Mouse (Mus musculus) kidney, postnatal 0 days (tissue): ENCODE data around the gene Lin52. TPM values are rescaled to one million over a fixed set of nuclear protein-coding genes. Genes with fewer than 3 reads are reported as not detected.

Experiments
- ATAC-seq: fragments of 200-750 bp; cut with Nextera tagmentation; replicated peaks from 2 replicates; pipeline ENCODE4 v1.8.0; 2017; ENCODE audit warnings: low read depth, moderate number of reproducible peaks, moderate TSS enrichment, moderate library complexity; ENCODE audit not compliant: low FRiP score
- DNase-seq: peaks from one replicate; pipeline ENCODE4 v3.0.0-alpha.2; 2016; ENCODE audit warnings: low spot score
- H3K27ac ChIP-seq: fragments of 300-500 bp; sonication (generic); 2 replicates; pipeline ENCODE4 v1.5.1; 2014; ENCODE audit warnings: mild to moderate bottlenecking
- H3K27me3 ChIP-seq: fragments of 300-500 bp; sonication (generic); 2 replicates; pipeline ENCODE4 v1.6.1; 2014; ENCODE audit warnings: low read length, mixed read lengths; ENCODE audit not compliant: insufficient read depth
- H3K36me3 ChIP-seq: fragments of 300-500 bp; sonication (generic); 2 replicates; pipeline ENCODE4 v1.6.1; 2014; ENCODE audit warnings: low read length, mixed read lengths; ENCODE audit not compliant: insufficient read depth
- H3K4me1 ChIP-seq: fragments of 300-500 bp; sonication (generic); replicated peaks from 2 replicates; pipeline ENCODE4 v1.6.1; 2014; ENCODE audit warnings: antibody characterized with exemption, low read length, mixed read lengths; ENCODE audit not compliant: insufficient read depth
- H3K4me2 ChIP-seq: fragments of 300-500 bp; sonication (generic); 2 replicates; pipeline ENCODE4 v1.6.1; 2014; ENCODE audit warnings: mild to moderate bottlenecking, low read length, moderate library complexity, mixed read lengths
- H3K4me3 ChIP-seq: fragments of 300-500 bp; sonication (generic); replicated peaks from 2 replicates; pipeline ENCODE4 v1.5.1; 2014; ENCODE audit warnings: low read depth, low read length
- H3K9ac ChIP-seq: fragments of 300-500 bp; sonication (generic); 2 replicates; pipeline ENCODE4 v1.6.1; 2014; ENCODE audit warnings: low read depth, low read length
- H3K9me3 ChIP-seq: fragments of 300-500 bp; sonication (generic); replicated peaks from 2 replicates; pipeline ENCODE4 v1.6.1; 2016; ENCODE audit warnings: low read length, inconsistent platforms, mixed read lengths
- CTCF ChIP-seq: IDR thresholded peaks from 2 replicates; pipeline ENCODE4 v1.5.1; 2016; ENCODE audit warnings: antibody characterized with exemption, low read depth, mild to moderate bottlenecking, moderate library complexity
- WGBS: fragments of 180-500 bp; shearing (Covaris S2); extraction: QIAGEN DNeasy Blood & Tissue Kit; methylation state at CpG from one replicate; pipeline ENCODE4 v1.1.7; 2014; 5-methylcytosine and 5-hydroxymethylcytosine counted together
- polyA plus RNA-seq: library from polyadenylated mRNA; unstranded; fragments of >200 nt; fragmentation: Nextera tagmentation; extraction: Ambion mirVana; gene quantifications from 2 replicates; pipeline ENCODE4 v1.2.1, GENCODE M21; 2015

Gene Lin52
- polyA plus RNA-seq, 1 experiment from 2014 or later: 18.7 TPM

DNA sequence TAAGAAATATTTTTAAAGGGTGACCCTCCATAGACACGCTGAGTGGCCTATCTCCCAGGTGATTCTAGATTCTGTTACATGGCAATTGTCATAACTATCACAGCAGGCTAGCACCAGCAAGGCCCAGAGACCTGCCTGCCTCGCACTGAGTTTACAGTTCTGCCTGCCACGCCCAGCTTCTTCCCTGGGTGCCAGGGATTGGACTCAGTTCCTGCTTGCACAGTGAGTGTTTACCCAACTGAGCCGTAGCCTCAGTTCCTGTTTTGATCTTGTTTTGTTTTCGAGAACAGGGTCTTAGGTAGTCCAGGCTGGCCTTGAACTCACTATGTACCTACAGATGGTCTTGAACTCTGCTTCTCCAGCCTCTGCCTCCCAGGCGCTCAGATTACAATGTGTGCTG lies 116.4 kb downstream of the Lin52 start:
- no peaks in the 10 kb centered on the region; the same call in 1 of the 2 replicates for H3K4me1 ChIP-seq
- no peak for DNase-seq
- no peak for ATAC-seq
- no peak overlapping the region for H3K4me3 ChIP-seq
- peaks cover 48% of the 10 kb centered on the region for H3K27me3 ChIP-seq
- no peaks in the 10 kb centered on the region for H3K9me3 ChIP-seq
- no peak overlapping the region for H3K4me2 ChIP-seq
- WGBS: 82% methylated on average over 6 of the region's 6 CpGs
- H3K9ac ChIP-seq: no peak overlapping the region
- H3K27ac ChIP-seq: no peak overlapping the region
- no peaks in the 10 kb centered on the region for H3K36me3 ChIP-seq
- no peak for TF ChIP-seq CTCF

GRCm38 (mm10) chr12:84569336-84569970 lies 118.2 kb downstream of the Lin52 start, which contains the start of gene Vsx2:
TSS of gene Vsx2 (plus strand) at chr12:84569762.
- no peak within 1 kb of the TSS for H3K9ac ChIP-seq
- no peak for ATAC-seq
- no peaks in the 10 kb centered on the region; the same call in 1 of the 2 replicates for H3K4me1 ChIP-seq
- peaks cover 56% of the 10 kb centered on the region for H3K27me3 ChIP-seq
- no peak within 1 kb of the TSS for H3K4me2 ChIP-seq
- H3K27ac ChIP-seq: no peak within 1 kb of the TSS
- H3K4me3 ChIP-seq: 0 out of 2 replicates have a peak within 1 kb of the TSS, but pooled peaks have one; percentile 4
- no peaks in the 10 kb centered on the region for H3K9me3 ChIP-seq
- no peak for TF ChIP-seq CTCF
- 4% methylated on average over 25 of the region's 25 CpGs for WGBS
- no peaks in the 10 kb centered on the region for H3K36me3 ChIP-seq
- DNase-seq: no peak

- 2% methylated on average over 40 of the region's 40 CpGs for WGBS
- ATAC-seq: 0 out of 2 replicates have a peak, but pooled peaks have one; percentile 52
- no peaks in the 10 kb centered on the region for H3K9me3 ChIP-seq
- DNase-seq: no peak
- H3K27me3 ChIP-seq: peaks cover 56% of the 10 kb centered on the region
- H3K4me3 ChIP-seq: 0 out of 2 replicates have a peak overlapping the region, but pooled peaks have one; percentile 4
- no peak overlapping the region for H3K9ac ChIP-seq
- TF ChIP-seq CTCF: no peak
- H3K36me3 ChIP-seq: no peaks in the 10 kb centered on the region
- no peak overlapping the region for H3K4me2 ChIP-seq
- H3K27ac ChIP-seq: no peak overlapping the region
- no peaks in the 10 kb centered on the region; the same call in 1 of the 2 replicates for H3K4me1 ChIP-seq
Observed at GRCm38 (mm10) chr12:84569976-84570693, 118.9 kb downstream of the Lin52 start.

- no peaks in the 10 kb centered on the region; the same call in 1 of the 2 replicates for H3K4me1 ChIP-seq
- no peaks in the 10 kb centered on the region for H3K9me3 ChIP-seq
- H3K4me3 ChIP-seq: 0 out of 2 replicates have a peak overlapping the region, but pooled peaks have one; percentile 14
- no peak overlapping the region; the same call in 1 of the 2 replicates for H3K4me2 ChIP-seq
- no peaks in the 10 kb centered on the region for H3K36me3 ChIP-seq
- ATAC-seq: no peak
- H3K27me3 ChIP-seq: peaks cover 56% of the 10 kb centered on the region
- no peak overlapping the region for H3K9ac ChIP-seq
- DNase-seq: no peak
- H3K27ac ChIP-seq: no peak overlapping the region
- TF ChIP-seq CTCF: no peak
- 6% methylated on average over 34 of the region's 34 CpGs for WGBS
Observed at GRCm38 (mm10) chr12:84570694-84571415, 119.6 kb downstream of the Lin52 start.

GRCm38 (mm10) chr12:84571466-84572340 lies 120.5 kb downstream of the Lin52 start:
- no peak for TF ChIP-seq CTCF
- H3K27me3 ChIP-seq: peaks cover 57% of the 10 kb centered on the region
- H3K27ac ChIP-seq: no peak overlapping the region
- no peak for ATAC-seq
- H3K36me3 ChIP-seq: no peaks in the 10 kb centered on the region
- no peaks in the 10 kb centered on the region for H3K9me3 ChIP-seq
- no peaks in the 10 kb centered on the region; the same call in 1 of the 2 replicates for H3K4me1 ChIP-seq
- WGBS: 6% methylated on average over 43 of the region's 43 CpGs
- no peak overlapping the region for H3K9ac ChIP-seq
- peak overlapping the region; percentile 14; the same call in 1 of the 2 replicates for H3K4me3 ChIP-seq
- DNase-seq: peak; percentile 15
- H3K4me2 ChIP-seq: peak overlapping the region; percentile 16
